Mouse (Mus musculus) erythroblast, embryonic 14.5 days (primary cell): ENCODE measurements around the gene Ifitm3.

Experiments used
- GATA1 ChIP-seq: IDR thresholded peaks from 2 replicates; pipeline ENCODE4 v1.6.1; 2012; ENCODE audit warnings: low read length, inconsistent platforms, mixed read lengths
- TAL1 ChIP-seq: IDR thresholded peaks from 3 replicates; pipeline ENCODE4 v1.6.1; 2012; ENCODE audit warnings: low read length, inconsistent platforms, mixed read lengths

DNA sequence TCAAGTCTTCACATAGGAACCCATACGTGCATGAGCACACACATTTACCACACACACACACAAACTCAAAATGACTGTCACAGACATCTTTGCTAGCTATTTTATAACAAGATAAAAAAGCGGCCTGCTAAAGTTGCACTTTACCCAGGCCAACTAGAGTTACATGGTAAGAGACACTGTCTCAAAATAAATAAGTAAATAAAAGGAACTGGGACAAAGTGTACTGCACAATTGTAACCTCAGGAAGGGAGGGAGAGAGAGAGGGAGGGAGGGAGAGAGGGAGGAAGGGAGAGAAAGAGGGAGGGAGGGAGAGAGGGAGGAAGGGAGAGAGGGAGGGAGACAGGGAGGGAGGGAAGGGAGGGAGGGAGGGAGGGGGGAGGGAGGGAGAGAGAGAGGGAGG, 41.9 kb upstream of the Ifitm3 start:
- no peak for TF ChIP-seq TAL1
- TF ChIP-seq GATA1 = no peak
